Mouse (Mus musculus): ENCODE measurements around the gene Sost. TPM values are rescaled to one million over a fixed set of nuclear protein-coding genes. Genes with fewer than 3 reads are reported as not detected.

The Sost gene
- total RNA-seq, 2 experiments from 2014 or later = not detected

DNA sequence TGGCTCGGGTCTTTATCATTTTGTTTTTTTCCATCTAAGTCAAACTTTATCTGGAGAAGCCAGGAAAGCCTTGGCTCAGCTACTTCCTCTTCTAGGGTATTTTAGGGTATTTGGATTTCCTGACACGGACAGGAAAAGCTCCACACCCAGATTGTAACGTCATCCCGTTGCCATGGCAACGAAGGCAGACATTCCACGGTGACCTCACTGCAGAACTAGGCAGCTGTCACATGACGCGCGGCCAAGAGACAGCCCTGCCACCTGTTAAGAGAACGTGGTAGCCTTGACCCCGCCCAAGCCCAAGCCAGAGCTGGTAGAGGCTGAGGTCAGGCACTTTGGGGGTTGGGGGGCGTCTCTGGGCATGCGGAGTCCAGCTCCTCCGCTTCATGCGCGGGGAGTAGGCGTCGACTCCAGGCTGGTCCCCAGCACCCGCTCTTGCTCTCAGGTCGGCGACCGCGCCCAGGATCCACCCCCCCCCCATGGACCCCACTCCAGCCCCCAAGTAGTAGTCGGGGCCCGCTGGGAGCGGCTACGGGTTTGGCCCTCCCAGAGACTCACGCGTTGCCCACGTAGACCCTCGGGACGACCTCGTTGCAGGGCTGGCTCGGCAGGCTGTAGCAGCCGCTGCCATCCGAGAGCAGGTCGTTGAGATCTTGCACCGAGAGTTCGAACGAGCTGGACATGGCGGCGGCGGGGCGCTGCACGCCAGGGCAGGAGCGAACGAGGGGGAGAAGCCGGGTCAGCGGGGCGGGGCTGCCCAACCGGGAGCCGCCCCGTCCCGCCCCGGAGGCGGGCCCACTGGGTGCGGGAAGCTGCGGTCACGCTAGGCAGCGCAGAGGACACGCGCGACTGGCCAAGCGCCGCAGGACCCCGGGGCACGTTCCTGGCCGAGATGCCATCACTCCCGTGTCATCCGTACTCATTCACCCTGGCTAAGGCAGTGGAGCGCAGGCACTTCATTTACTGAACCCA lies 17.5 kb upstream of the Sost start, which contains the start of gene Cfap97d1:
TSS of gene Cfap97d1 (plus strand) at position 226 of the 972 bp plus-strand sequence.
- peak; percentile 60 for ATAC-seq (replicated peaks; ENCODE audit: low FRiP score, poor library complexity, severe bottlenecking)

- ATAC-seq (replicated peaks; ENCODE audit: low FRiP score, poor library complexity, severe bottlenecking) = no peak
These were observed 16.7 kb upstream of the Sost start for GRCm38 (mm10) chr11:101983431-101983921.

DNA sequence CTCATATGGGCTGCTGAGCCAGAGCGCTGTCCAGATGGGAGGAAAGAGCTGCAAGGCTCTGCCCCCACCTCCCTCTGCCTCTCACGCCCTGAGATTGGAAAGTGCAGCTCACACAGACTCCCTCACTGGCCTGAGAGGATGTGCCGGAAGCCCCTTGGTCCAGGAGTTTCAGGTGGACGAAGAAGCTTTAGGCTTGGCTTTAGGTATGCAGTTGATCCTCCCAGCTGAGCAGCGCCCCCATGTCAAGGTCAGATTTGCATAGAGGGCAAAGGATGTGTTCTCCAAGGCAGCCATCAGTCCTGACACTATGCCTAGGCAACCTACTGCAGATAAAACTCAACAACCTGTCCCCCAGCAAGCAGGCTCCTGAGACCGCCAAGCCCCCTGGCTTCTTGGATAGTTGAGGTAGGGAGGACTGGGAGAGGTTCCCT lies 16.2 kb upstream of the Sost start:
- no peak for ATAC-seq (replicated peaks; ENCODE audit: low FRiP score, poor library complexity, severe bottlenecking)

DNA sequence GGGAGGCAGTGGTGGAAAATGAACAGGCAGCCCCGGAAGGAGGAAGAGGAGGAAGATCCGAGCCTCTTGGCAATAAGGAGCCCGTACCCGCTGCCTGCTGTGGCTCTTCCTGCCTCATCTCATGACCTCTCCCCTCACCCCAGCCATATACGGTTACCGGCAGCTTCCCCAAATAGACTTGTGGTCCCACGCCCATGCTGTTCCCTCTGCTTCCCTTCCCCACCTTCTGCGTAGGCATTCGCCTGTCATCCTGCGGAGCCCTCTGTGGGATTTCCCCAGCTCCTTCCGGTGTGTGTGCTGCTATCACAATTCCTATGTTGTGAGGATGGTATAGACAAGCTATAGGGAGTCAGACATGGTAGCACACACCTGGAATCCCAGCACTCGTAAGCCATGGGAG lies 15.0 kb upstream of the Sost start:
- ATAC-seq (replicated peaks; ENCODE audit: low FRiP score, poor library complexity, severe bottlenecking) = no peak

GRCm38 (mm10) chr11:101980603-101981157 lies 13.9 kb upstream of the Sost start:
- ATAC-seq (replicated peaks; ENCODE audit: low FRiP score, poor library complexity, severe bottlenecking) = no peak

DNA sequence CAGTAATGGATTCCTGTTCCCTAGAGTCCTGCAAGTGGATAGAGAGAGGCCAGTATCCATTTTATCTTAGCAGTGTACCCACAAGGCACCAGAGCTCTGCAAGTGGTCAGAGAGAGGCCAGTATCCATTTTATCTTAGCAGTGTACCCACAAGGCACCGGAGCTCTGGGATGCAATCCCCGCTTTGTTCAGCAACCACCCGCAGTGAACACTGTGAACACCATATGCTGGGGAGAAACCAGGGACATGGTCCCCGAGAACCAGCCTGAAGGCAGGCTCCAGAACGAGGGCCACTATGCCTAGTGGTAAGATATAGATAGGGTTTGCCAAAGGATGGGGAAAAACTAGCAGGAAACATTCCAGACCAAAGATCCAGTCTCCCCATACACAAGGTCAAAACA lies 12.3 kb upstream of the Sost start:
- ATAC-seq (replicated peaks; ENCODE audit: low FRiP score, poor library complexity, severe bottlenecking) = no peak

- no peak for ATAC-seq (replicated peaks; ENCODE audit: low FRiP score, poor library complexity, severe bottlenecking)
These were observed 10.1 kb upstream of the Sost start for GRCm38 (mm10) chr11:101976949-101977348.

DNA sequence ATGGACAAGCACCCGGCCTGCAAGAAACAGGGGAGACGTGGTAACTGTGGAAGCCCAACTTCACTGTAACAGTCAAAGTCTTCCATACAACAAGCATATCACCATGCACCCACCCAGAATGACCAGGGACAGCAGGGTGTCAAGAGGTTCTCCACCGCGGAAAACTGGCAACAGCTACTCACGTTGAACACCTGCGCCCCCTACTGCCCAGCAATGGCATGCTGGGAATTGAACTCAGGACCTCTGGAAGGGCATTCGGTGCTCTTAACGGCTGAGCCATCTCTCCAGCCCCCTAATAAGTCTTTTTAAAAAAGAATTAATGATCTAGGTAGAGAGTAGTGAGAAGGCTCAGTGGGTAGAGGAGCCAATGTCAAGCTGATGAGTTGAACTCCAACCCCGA lies 8.1 kb upstream of the Sost start:
- ATAC-seq (replicated peaks; ENCODE audit: low FRiP score, poor library complexity, severe bottlenecking) = no peak

DNA sequence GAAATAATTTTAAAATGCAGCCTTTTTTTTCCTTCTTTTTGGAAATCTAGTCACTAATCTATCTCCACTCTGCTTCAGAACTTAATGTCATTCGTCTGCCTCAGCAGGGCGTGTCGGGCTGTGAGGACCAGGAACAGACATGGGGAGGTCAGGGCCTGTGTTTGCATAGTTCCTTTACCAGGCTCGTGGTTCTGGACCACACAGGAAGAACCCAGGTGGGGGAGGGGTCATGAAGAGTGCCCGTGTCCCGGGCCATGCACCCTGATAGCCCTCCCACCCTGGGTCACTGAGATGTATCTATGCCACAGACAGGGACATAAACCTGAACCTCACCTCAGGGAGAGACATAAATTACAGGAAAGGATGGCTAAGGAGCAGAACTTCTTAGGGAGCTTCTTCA lies 7.4 kb upstream of the Sost start:
- ATAC-seq (replicated peaks; ENCODE audit: low FRiP score, poor library complexity, severe bottlenecking) = no peak

- ATAC-seq (replicated peaks; ENCODE audit: low FRiP score, poor library complexity, severe bottlenecking) = no peak
These were observed 6.7 kb upstream of the Sost start for GRCm38 (mm10) chr11:101973496-101973895.

GRCm38 (mm10) chr11:101972651-101973050 lies 5.8 kb upstream of the Sost start:
- no peak for ATAC-seq (replicated peaks; ENCODE audit: low FRiP score, poor library complexity, severe bottlenecking)

DNA sequence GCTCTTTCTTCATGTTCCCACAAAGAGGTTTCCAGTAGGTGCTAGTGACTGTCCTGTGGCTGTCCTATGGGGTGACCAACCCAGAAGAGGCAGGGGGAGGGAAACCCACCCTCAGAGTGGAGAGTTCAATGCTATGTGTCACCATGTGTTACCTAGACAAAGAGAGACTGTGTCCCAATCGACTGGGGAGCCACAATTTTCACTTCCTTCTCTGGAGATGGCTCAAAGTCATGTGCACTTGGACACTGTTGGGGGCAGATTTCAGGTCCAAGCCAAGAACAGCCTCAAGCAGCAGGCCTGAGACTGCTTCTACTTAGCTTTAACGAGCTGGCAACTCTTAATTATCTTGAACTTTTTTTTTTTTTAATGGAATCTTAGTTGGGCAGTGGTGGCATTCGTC lies 5.3 kb upstream of the Sost start:
- no peak for ATAC-seq (replicated peaks; ENCODE audit: low FRiP score, poor library complexity, severe bottlenecking)

DNA sequence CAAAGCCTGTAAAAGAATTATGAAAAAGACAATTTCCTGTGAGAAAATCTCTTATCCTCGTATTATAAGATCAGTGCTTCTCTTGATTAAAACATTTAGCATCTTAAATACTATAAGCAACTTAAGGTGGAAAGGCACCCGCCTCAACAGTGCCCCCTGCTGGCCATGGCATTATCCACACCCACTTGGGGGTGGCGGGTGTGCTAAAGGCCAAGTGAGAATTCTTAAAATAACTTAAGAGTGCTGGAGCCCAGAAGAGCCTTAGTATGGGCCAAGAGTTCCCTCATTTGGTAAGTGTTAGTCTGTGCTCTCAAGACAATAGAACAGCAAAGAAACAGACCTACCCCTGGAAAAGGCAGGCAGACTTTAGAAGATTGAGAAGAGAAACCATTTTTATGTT lies 4.6 kb upstream of the Sost start:
- no peak for ATAC-seq (replicated peaks; ENCODE audit: low FRiP score, poor library complexity, severe bottlenecking)

GRCm38 (mm10) chr11:101969835-101970234 lies 3.0 kb upstream of the Sost start:
- ATAC-seq (replicated peaks; ENCODE audit: low FRiP score, poor library complexity, severe bottlenecking) = no peak

- peak; percentile 64 for ATAC-seq (replicated peaks; ENCODE audit: low FRiP score, poor library complexity, severe bottlenecking)
These were observed 2.0 kb upstream of the Sost start for GRCm38 (mm10) chr11:101968791-101969190.

GRCm38 (mm10) chr11:101968311-101968710 lies 1.5 kb upstream of the Sost start:
- ATAC-seq (replicated peaks; ENCODE audit: low FRiP score, poor library complexity, severe bottlenecking) = no peak

DNA sequence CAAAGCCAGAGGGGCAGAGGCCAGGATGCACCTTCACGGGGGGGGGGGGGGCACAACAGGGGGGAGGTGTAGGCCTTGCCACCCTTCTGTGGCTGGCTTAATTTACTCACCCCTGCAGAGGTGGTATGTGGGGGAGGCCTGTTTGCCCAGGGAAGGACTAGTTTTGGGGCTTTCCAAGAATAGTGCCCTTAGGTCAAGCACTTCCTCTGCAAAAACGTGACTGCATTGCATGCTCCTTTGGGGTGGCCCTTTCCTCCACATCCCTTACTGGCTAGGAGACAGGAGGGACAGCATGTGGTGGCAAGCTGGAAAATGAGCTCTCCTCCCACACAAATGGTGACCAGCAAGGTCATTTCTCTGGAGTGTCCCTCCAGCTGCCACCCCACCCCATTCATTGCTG lies 1.3 kb downstream of the Sost start:
- ATAC-seq (replicated peaks; ENCODE audit: low FRiP score, poor library complexity, severe bottlenecking) = no peak

GRCm38 (mm10) chr11:101964647-101965046 lies 2.2 kb downstream of the Sost start:
- ATAC-seq (replicated peaks; ENCODE audit: low FRiP score, poor library complexity, severe bottlenecking) = no peak

DNA sequence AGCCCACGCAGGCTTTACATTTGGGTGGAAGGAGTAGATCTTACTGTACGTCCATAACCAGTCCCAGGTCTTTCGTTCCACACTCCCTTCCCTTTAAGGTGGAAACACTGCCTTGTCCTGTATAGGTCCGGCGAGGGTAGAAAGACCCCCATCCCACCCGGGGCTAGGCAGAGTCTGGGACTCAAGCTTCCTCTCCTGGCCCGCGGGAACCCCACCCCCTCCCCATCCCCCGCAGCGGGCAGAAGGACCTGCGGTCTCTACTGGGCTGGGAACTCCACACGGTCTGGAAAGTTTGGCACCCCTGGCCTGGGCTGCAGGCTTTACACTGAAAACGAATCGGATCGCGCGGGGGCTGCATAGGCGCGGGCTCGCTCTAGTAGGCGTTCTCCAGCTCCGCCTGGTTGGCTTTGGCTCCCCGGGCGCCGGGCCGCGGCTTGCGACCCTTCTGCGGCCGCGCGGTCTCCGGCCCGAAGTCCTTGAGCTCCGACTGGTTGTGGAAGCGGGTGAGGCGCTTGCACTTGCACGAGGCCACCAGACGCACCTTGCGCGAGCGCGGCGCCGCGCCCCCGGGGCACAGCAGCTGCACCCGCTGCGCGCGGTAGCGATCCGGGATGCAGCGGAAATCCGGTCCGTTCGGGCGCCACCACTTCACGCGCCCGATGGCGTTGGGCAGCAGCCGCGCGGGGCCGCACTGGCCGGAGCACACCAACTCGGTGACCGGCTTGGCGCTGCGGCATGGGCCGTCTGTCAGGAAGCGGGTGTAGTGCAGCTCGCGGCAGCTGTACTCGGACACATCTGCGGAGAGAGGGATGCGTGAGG lies 3.1 kb downstream of the Sost start:
- no peak for ATAC-seq (replicated peaks; ENCODE audit: low FRiP score, poor library complexity, severe bottlenecking)

- ATAC-seq (replicated peaks; ENCODE audit: low FRiP score, poor library complexity, severe bottlenecking) = no peak
These were observed 3.8 kb downstream of the Sost start for GRCm38 (mm10) chr11:101963043-101963442.
